Mouse (Mus musculus): ENCODE results near the gene Gm13272.
"Not testable (repeated sequence)": the region's sequence is repeated elsewhere in the genome, so short reads cannot be mapped to it uniquely, and the experiment has no call there.

- TF ChIP-seq CTCF, EP300 (IDR thresholded peaks at IDR 0.05; ENCODE audit: low read depth): not testable (repeated sequence)
Observed at GRCm38 (mm10) chr4:88756581-88757513, 22.8 kb upstream of the Gm13272 start.
